Mouse (Mus musculus) layer of hippocampus, postnatal 14 days (tissue): Measurements from ENCODE around the gene Hist1h2bj. TPM values are rescaled to one million over a fixed set of nuclear protein-coding genes. Genes with fewer than 3 reads are reported as not detected.

Experiments used
- DNase-seq, 2 experiments: peaks; one replicate each; pipeline ENCODE4 v3.0.0; 2021 to 2022; ENCODE audit warnings: low spot score in 2 of 2, mixed read lengths in 1 of 2
- long read RNA-seq, 2 experiments: library from polyadenylated mRNA; stranded (forward); transcript quantifications; one replicate each; pipeline ENCODE4 v2.0.0; 2021
- total RNA-seq, 2 experiments: library from RNA; stranded (reverse); gene quantifications; 2 replicates each; pipeline ENCODE4 v1.2.3; 2021

The Hist1h2bj gene
- 10 to 100 TPM; 17.3 to 22.7 TPM for total RNA-seq
- long read RNA-seq, experiment 1, partial matches to known transcripts = 0 of 3 reads
- long read RNA-seq, experiment 1, other reads (novel, unspliced or antisense) = 3 of 3 reads
- long read RNA-seq, experiment 2 = 0 reads

DNA sequence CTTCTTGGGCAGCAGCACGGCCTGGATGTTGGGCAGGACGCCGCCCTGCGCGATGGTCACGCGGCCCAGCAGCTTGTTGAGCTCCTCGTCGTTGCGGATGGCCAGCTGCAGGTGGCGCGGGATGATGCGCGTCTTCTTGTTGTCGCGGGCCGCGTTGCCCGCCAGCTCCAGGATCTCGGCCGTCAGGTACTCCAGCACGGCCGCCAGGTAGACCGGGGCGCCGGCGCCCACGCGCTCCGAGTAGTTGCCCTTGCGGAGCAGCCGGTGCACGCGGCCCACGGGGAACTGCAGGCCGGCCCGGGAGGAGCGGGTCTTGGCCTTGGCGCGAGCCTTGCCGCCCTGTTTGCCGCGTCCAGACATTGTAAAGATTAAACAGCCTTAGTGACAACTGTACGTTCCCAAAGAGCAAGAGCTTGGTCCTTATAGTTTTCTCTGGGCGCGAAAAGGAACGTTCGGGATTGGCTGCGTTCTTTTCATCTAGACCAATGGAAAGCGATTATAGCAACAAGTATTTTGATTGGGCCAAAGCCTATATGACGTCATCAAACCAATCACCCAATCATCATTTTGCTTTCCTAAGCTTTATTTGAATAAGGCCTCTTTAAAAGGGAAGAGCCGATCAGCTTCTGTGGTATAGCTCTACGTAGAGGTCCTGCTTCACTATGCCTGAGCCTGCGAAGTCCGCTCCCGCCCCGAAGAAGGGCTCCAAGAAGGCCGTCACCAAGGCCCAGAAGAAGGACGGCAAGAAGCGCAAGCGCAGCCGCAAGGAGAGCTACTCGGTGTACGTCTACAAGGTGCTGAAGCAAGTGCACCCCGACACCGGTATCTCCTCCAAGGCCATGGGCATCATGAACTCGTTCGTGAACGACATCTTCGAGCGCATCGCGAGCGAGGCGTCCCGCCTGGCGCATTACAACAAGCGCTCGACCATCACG is at the start of gene Hist1h2bj, which contains the start of gene Hist1h2ag:
Hist1h2bj (plus strand) TSS at position 647 of the 935 bp plus-strand sequence.
Hist1h2ag (minus strand) TSS at position 377 of the 935 bp plus-strand sequence.
- peak; percentile 83 to 98 for DNase-seq

DNA sequence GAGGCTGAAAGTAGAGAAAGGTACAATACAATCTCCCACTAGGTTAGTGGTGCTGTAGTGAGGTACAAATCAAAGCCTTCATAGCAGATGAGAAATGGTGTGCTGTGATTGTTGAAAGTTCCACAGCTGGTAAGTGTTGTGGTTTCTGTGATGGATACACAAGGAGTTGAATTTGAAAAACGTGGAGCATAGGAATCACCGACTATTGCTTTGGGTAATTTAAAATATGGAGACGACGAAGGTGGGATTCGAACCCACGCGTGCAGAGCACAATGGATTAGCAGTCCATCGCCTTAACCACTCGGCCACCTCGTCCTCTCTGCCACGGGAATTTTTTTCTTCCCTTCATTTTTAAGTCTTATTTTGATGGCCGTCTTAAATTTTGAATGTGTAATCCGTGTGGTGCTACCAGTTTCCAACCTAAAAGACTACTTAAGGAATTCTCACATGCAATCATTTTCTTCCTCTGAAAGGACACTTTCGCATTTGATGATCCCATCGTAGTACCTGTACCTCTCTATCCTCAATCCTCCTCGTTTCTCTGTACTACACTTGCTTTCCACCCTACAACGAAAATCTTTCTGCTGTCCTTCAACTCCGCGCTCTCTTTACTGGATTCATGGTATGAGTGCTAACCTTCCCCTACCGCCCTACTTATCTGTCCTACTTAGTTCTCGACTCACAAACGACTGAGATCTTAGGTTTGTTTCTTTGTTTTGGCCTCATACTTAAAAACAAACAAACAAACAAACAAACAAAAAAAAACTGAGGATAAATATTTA is 48.9 kb upstream of the Hist1h2bj start:
- DNase-seq = peak; percentile 25 to 42

DNA sequence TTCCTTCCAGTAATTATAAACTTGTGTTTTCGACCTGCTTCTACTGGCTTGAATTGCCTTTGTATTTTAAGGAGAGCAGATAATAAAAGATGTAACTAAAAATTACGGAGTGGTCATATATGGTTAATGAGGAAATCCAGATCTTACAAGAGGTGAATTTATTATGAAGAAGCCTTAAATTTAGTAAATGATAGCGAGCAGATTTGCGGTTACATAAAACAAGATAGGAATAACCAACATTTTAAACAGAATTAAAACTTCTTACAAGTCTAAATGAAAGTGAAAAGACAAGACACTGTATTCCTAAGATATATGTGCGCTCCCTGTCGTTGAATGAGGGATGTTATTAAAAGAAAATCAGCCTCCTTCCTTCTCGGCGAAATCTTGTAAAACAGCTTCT is 48.1 kb upstream of the Hist1h2bj start:
- no peak for DNase-seq

GRCm38 (mm10) chr13:21995331-21995914 is 47.6 kb upstream of the Hist1h2bj start:
- DNase-seq = peak; percentile 8 to 24

DNA sequence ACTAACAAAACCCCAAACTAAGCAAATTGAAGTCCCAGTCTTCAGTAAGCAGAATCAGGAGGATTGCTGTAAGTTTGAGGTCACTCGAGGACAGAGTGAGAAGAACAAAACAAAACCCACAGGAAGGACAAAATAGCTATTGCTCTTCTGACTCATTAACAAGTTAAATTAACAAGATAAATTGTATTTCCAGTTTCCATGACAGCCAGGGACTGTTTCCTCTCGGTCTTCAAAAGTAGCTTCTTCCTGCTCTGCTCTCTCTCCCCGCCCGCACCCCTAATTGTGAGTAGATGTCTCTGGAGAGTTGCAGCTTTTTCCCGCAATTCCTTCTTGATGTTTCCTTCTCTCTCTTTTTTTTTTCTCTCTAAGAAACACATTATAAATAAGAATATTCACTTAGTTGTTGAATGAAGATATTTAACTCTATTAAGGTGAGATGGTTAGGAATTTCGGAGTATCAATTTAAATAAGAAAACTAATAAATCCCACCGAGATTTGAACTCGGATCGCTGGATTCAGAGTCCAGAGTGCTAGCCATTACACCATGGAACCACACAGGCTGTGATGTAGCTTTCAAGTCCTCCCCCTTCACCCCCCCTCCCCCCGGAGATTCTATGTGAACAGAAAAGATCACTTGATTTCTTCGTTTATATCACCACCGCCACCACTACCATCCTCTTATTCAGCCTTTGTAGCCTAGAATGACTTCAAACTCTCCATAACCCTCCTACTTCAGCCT is 46.7 kb upstream of the Hist1h2bj start:
- DNase-seq = peak; percentile 12 to 30

- DNase-seq = no peak
Measured at GRCm38 (mm10) chr13:21996840-21997185, 46.2 kb upstream of the Hist1h2bj start.

DNA sequence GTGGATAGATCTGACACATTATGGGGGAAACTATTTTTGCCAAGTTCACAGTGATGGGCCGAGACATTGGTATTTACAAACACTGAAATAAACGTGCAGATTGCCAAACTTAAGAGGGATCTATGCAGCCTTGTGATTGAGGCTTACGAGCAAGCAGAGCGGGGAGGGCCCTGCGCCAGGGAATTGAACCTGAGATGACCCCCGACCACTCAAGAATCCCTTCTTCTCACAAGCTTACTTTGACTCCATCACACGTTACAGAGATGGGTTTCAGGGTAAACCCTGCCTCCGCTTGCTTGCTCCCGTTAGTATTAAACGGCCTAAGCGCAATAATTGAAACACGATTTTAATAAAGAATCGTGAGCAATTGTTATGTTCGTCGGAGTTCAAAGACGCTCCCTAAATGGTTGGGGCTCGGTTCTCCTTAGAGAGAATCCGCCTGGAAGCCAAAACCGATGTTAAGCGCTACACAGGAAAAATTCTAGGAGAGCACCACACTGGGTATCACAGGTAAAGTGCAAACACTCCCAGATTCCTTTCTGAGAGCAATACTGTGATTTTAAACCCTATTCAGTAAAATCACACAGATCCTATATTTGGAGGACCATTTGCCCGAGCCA is 45.7 kb upstream of the Hist1h2bj start:
- DNase-seq = no peak

DNA sequence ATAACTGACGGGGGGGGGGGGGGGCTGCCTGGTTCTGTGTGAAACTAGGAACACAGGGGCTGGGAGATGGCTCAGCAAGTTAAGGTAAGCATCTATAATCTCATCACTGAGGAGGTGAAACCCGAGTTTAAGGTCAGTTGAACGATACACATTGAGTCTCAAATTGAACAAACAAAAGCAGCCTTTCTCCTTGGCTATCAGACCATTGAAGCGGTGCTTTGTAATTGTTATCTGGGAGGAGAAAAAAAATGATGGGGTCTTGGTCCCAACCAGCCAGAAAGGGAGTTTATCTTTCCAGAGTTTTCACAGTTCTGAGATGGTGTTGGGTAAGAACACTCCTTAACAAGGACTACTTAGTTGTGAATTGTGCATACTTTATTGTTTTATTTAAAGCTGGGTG is 45.2 kb upstream of the Hist1h2bj start:
- DNase-seq = no peak

DNA sequence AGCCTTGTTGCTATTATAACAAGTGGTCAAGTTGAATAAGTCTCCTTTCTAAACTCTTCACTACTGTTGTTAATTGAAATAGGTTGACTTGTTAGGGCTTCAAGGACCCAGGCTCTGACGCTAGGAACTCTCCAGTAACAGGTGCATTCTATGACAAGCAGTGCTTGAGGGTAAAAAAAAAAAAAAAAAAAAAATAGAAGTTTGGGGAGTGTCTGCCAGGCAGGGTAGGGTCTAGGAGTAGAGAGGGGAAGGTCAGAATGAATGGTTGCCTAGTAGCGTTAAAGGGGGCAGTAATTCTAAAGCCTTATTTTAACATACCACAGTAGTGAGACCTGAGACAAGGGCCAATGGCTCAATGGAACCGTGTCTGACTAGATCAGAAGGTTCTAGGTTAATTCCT is 44.6 kb upstream of the Hist1h2bj start:
- DNase-seq = no peak

DNA sequence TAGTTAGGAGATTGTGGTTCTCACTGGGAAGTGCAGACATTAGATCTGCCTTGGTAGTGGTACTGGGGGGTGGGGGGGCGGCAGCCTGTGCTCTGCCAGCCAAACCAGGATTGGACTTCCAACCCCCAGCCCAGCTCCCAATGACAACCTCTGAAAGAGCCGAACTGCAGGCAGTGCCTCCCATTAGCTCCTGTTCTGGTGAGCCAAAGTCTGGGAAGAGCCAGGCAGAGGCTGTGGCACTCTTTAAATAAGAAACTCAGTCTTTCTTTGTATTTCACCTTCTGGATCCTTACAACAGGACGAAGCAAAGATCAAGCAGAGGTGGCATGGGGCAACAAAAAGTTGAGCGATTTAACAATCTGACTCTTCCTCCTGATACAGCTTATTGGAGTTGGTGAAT is 43.9 kb upstream of the Hist1h2bj start:
- DNase-seq = no peak

DNA sequence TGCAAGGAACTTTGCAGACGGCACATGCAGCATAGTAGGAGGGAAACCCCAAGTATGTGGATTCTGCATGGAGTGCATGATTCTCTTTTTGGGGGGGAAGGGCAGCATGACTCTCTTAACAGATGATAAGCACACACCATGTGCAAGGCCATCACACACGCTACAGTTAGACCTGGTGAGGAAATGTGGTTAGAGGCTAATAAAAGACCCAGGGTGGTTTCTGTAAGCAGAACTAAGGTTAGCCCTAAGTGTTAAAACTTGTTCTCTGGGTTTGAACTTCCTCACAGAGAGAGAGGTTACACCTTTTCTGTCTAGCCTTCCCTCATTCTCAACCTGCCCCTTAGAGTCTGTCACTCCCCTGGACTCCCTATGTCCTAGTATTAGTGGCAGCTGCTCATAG is 41.7 kb upstream of the Hist1h2bj start:
- DNase-seq = no peak

DNA sequence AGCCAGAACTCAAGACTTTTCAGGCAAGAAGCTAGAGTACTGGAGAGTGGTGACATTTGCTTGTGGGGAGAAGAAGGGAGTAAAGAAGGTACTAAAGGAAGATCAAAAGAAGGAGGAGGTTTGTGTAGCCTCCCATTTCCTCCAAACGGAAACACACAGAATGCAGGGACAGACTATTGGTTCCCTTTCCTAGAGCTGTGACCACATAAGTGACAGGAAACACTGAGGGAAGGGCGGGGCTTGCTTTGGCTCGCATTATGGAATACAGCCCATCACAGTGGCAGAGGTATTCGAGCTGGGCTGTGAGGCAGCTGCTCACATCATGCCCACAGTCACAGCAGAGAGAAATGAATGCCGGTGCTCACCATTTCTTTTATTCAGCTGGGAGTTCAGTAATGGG is 41.2 kb upstream of the Hist1h2bj start:
- no peak for DNase-seq

- peak in 1 of 2 experiments; percentile 20 for DNase-seq
Measured at GRCm38 (mm10) chr13:22005605-22006333, 37.2 kb upstream of the Hist1h2bj start.

GRCm38 (mm10) chr13:22006334-22007120 is 36.5 kb upstream of the Hist1h2bj start:
- no peak for DNase-seq

DNA sequence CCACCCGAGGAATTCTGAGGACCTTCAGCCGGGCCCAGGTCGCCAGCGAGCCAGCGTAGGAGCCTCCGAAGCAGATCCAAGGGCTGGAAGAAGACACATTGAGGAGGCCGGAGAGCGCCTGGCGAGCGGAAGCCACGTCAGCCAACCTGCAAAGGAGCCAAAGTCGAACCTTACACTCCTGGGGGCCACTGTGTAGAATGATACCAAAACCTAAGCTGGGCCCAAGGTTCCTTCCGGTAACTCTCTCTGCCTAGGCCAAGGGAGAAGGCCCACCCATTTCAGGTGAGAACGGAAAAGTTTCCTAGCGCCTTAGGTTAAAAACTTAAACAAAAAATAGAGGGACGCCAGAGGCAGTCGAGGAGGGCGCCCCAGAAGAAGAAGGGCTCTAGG is 35.9 kb upstream of the Hist1h2bj start:
- no peak for DNase-seq

- DNase-seq = no peak
Measured at GRCm38 (mm10) chr13:22007872-22008271, 35.1 kb upstream of the Hist1h2bj start.

GRCm38 (mm10) chr13:22008707-22009106 is 34.3 kb upstream of the Hist1h2bj start:
- no peak for DNase-seq

- DNase-seq = no peak
Measured at GRCm38 (mm10) chr13:22009642-22010041, 33.4 kb upstream of the Hist1h2bj start, which contains the start of gene Prss16. TSS of gene Prss16 (minus strand) at chr13:22009742.

GRCm38 (mm10) chr13:22013716-22014115 is 29.3 kb upstream of the Hist1h2bj start:
- DNase-seq = no peak
